Mouse (Mus musculus) CH12.LX (cell line): Measurements from ENCODE around the gene Otud3.

Experiments
- BHLHE40 ChIP-seq: IDR thresholded peaks from 2 replicates; pipeline ENCODE4 v1.6.1; 2011; ENCODE audit warnings: mild to moderate bottlenecking, low read depth, low read length, improper control_type of control experiment
- CTCF ChIP-seq, 2 experiments: IDR thresholded peaks in 1 of 2; conservative IDR thresholded peaks in 1 of 2; 2 replicates each; pipeline ENCODE4 v1.5.1; 2011 to 2012; ENCODE audit warnings: low read depth in 2 of 2, low read length in 2 of 2, improper control_type of control experiment in 1 of 2, inconsistent platforms in 1 of 2, mild to moderate bottlenecking in 1 of 2, moderate library complexity in 1 of 2
- KAT2A ChIP-seq: IDR thresholded peaks from 2 replicates; pipeline ENCODE4 v1.6.1; 2012; ENCODE audit warnings: low read length, improper control_type of control experiment, inconsistent platforms; ENCODE audit not compliant: insufficient replicate concordance
- MAX ChIP-seq: IDR thresholded peaks from 2 replicates; pipeline ENCODE4 v1.6.1; 2011; ENCODE audit warnings: low read length, improper control_type of control experiment
- MAZ ChIP-seq: IDR thresholded peaks from 2 replicates; pipeline ENCODE4 v1.6.1; 2012; ENCODE audit warnings: low read depth, mild to moderate bottlenecking, inconsistent platforms, low read length, improper control_type of control experiment, moderate library complexity
- MYC ChIP-seq: IDR thresholded peaks from 2 replicates; pipeline ENCODE4 v1.6.1; 2011; ENCODE audit warnings: low read depth, mild to moderate bottlenecking, improper control_type of control experiment, low read length
- POLR2A ChIP-seq: IDR thresholded peaks from 2 replicates; pipeline ENCODE4 v1.6.1; 2011; ENCODE audit warnings: low read depth, mild to moderate bottlenecking, improper control_type of control experiment, low read length
- RAD21 ChIP-seq: IDR thresholded peaks from 2 replicates; pipeline ENCODE4 v1.6.1; 2011; ENCODE audit warnings: low read depth, mild to moderate bottlenecking, low read length, improper control_type of control experiment, moderate library complexity
- ZMIZ1 ChIP-seq: IDR thresholded peaks from 2 replicates; pipeline ENCODE4 v1.6.1; 2012; ENCODE audit warnings: low read depth, mild to moderate bottlenecking, inconsistent platforms, low read length, improper control_type of control experiment

- TF ChIP-seq POLR2A (no peak), BHLHE40 (no peak), MAZ (no peak), CTCF (conservative IDR thresholded peaks at IDR 0.05 in 1 of 2, IDR thresholded peaks at IDR 0.05 in 1 of 2; ENCODE audit: low read depth in 2 of 2, low read length in 2 of 2) (no peak), MYC (no peak), KAT2A (no peak), ZMIZ1 (no peak), RAD21 (no peak), MAX (no peak)
Measured at GRCm38 (mm10) chr4:138880811-138881584, 32.7 kb downstream of the Otud3 start.
